Mouse (Mus musculus): ENCODE measurements around the gene Rab34. TPM values are rescaled to one million over a fixed set of nuclear protein-coding genes. Genes with fewer than 3 reads are reported as not detected.

The Rab34 gene
- polyA plus RNA-seq, 1 experiment = 67.6 TPM

DNA sequence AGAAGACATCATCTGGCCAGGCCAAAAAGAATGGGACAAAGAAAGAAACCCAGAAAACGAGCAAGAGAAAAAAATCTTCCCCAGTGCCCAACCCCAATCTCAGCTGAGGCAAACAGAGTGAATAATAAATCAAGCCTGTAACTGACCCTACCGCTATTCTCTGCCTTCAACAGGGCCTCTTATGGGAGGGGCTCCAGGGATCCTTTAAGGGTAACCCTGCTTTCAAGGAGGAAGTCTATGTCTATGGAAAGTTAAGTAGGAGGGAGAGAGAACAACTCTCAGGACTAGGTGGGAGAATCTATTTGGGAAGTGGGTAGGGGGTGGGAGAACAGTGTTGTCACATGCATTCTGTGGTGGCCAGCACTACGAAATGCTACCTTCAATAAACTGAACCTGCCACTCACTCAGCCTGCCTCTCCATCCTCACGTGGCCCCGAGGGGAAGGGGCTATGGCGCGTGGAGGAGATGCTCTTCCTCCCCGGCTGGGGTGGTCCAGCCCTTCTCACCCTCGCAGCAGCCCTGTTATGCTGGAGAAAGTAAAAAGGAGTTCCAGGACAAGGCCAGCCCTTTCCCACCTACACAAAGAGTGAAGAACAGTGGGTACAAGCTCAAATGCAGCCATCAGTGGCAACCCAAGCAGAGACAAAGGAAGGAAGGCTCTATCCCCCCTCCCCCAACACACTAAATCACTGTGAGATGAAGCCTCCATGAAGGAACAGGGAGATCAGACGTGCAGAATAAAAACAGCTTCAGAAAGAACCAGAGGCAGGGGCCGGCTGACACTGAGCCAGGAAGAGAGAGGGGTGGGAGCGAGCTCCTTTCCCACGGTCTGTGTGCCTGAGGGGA, 17.4 kb downstream of the Rab34 start:
- no peak for DNase-seq (ENCODE audit: low read depth)
- TF ChIP-seq CTCF (IDR thresholded peaks at IDR 0.05; ENCODE audit: borderline replicate concordance, extremely low read depth, insufficient read depth, insufficient read length) = no peak
- no peak for TF ChIP-seq POLR2A (IDR thresholded peaks at IDR 0.05; ENCODE audit: borderline replicate concordance, extremely low read depth, insufficient read depth, insufficient read length, poor library complexity, severe bottlenecking)

DNA sequence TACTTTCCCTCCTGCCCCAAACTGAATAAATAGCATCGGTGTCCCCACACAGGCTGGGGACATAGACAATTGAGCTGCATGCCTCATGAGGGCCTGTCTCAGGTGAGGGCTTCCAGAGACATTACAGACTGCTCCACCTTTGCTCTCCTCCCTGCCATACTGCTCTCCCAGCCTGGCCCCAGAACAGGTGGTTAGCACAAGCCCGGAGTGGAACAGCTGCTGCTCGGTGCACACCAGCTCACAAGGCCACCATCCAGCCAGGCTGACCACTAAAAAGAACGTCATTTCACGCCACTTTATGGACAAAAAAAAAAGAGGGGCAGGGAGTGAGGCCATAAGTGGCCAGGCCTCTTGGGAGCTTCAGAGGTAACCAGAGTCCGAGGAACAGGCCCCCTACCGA, 19.0 kb downstream of the Rab34 start:
- no peak for DNase-seq (ENCODE audit: low read depth)
- TF ChIP-seq POLR2A (IDR thresholded peaks at IDR 0.05; ENCODE audit: borderline replicate concordance, extremely low read depth, insufficient read depth, insufficient read length, poor library complexity, severe bottlenecking) (no peak), CTCF (IDR thresholded peaks at IDR 0.05; ENCODE audit: borderline replicate concordance, extremely low read depth, insufficient read depth, insufficient read length) (no peak)

DNA sequence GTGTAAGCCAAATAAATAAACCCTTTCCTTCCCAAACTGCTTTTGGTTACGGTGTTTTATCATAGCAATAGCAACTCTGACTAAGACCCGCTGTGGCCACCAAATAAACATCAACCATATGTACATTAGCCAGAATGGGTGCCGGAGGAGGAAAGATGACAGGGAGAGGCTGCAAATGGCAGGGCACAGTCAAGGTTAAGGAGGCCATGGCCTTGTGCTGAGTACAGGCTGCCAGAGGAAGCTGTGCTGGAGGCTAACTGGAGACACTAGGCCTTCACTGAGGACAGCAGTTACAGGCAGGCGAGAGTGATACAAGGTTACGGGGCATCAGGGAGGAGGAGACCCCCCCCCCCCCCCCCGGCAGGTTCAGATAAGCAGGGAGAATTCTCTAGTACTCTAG, 21.7 kb downstream of the Rab34 start:
- no peak for DNase-seq (ENCODE audit: low read depth)
- TF ChIP-seq CTCF (IDR thresholded peaks at IDR 0.05; ENCODE audit: borderline replicate concordance, extremely low read depth, insufficient read depth, insufficient read length) (no peak), POLR2A (IDR thresholded peaks at IDR 0.05; ENCODE audit: borderline replicate concordance, extremely low read depth, insufficient read depth, insufficient read length, poor library complexity, severe bottlenecking) (no peak)

DNA sequence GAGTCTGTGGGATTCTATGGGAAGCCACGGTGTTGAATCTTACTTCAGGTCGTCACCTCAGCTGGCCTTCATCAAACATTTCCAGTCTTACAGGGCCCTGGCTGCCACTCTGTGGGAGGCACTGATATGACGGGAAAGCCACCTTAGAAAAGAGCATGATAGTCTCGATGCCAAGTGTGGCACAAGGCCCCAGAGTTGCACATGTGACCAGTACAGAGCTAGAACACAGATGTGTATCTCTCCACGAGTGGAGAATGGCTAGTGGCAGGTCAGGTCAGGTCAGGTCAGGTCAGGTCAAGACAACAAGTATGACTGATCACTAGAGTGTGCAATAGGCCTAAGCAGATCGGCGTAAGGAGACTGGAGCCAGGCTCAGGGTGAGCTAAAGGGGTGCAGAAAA, 22.4 kb downstream of the Rab34 start:
- no peak for TF ChIP-seq POLR2A (IDR thresholded peaks at IDR 0.05; ENCODE audit: borderline replicate concordance, extremely low read depth, insufficient read depth, insufficient read length, poor library complexity, severe bottlenecking)
- TF ChIP-seq CTCF (IDR thresholded peaks at IDR 0.05; ENCODE audit: borderline replicate concordance, extremely low read depth, insufficient read depth, insufficient read length) = no peak
- no peak for DNase-seq (ENCODE audit: low read depth)

DNA sequence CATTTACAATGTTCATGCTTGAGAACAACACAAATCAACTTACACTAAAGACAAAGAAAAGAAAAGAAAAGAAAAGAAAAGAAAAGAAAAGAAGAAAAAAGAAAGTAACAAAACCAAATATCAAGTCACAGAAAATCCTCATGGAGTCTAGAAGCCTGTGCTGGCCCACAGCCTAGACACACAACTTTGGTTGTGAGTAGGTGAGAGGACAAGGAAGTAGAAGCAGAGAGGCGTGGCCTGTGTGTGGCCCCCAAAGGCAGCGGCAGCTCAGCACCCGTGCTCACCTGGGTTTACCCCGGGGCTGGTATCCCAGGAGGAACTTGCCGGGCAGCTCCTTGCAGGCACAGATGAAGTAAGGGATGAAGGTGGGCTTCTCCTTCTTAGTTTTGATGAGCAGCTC, 23.3 kb downstream of the Rab34 start:
- no peak for DNase-seq (ENCODE audit: low read depth)
- TF ChIP-seq POLR2A (IDR thresholded peaks at IDR 0.05; ENCODE audit: borderline replicate concordance, extremely low read depth, insufficient read depth, insufficient read length, poor library complexity, severe bottlenecking) (no peak), CTCF (IDR thresholded peaks at IDR 0.05; ENCODE audit: borderline replicate concordance, extremely low read depth, insufficient read depth, insufficient read length) (no peak)

DNA sequence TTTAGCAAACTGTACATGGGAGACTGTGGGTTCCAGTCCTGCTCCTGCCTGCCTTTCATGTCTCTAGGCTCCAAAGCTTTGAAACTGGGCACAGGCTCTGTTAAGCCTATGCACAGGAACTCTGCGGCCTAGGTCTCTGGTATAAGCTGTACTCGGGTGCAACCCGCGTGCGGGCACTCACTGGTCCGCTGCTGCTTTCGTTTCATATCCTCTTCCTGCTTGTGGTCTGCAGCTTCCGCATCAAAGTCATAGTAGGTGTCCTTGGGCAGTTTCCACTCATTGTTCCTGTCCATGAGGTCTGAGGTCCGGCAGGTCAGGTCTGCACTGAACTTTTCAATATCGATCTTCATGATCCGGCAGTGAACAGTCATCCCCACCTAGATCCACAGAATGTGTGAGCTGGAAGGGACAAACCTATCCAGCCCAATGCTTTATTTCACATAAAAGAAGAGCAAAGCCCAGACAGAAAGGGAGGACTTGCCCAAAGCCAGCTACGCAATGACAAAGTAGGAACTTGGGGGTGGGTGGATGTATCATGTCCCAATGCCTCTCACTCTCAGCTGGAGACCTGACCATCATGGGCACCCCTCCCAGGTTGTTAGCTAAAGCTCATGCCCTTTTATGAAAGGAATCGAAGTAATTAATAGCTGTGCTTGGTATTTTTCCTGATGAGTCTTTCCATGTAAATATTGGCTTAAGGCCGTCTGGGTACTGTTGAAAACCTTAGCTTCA, 25.0 kb downstream of the Rab34 start:
- DNase-seq (ENCODE audit: low read depth) = no peak
- no peak for TF ChIP-seq CTCF (IDR thresholded peaks at IDR 0.05; ENCODE audit: borderline replicate concordance, extremely low read depth, insufficient read depth, insufficient read length)

DNA sequence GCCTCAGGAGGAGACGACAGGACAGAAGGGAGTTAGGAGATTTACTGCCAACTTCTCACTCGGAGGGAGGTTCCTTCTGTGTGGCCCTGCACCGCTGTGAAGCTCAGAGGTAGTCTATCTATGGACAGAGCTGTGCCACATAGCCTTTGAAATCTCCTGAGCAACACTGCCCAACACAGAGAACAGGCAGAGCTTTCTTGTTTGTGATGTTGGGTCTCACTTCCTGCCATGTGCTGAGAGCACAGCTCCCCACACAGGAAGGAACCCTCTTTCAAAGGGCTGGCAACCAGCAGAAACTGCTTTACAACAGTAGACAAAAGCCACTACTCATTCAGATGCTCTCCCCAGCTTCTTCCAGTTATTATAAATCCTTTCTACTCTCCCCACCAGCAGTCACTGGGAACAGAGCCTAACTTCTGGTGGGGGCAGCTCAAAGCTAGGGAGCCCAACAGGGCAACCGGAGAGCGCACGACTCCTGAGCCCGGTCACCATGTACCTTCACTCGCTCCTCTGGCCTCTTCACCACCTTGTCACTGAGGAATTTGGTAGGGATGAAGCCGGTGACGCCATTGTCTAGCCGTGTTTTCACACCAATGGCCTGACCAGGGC, 27.6 kb downstream of the Rab34 start:
- TF ChIP-seq POLR2A (IDR thresholded peaks at IDR 0.05; ENCODE audit: borderline replicate concordance, extremely low read depth, insufficient read depth, insufficient read length, poor library complexity, severe bottlenecking) = no peak
- no peak for TF ChIP-seq CTCF (IDR thresholded peaks at IDR 0.05; ENCODE audit: borderline replicate concordance, extremely low read depth, insufficient read depth, insufficient read length)
- no peak for DNase-seq (ENCODE audit: low read depth)

DNA sequence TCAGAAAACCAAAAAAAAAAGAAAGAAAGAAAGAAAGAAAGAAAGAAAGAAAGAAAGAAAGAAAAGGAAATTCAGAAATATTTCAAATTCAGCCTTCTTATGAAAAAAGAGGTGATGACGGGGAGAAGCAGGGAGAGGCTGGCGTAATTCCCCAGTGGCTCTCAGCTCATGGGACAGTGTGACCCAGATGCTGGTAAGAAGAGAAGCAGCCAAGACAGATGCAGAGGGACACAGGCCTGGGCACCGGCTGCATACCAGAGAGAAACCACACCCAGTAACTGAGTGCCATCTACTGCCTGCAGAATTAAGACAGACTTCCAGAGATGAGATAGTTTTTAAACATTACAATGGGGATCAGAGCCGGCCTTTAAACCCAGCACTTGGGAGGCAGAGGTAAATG, 35.4 kb downstream of the Rab34 start:
- TF ChIP-seq POLR2A (IDR thresholded peaks at IDR 0.05; ENCODE audit: borderline replicate concordance, extremely low read depth, insufficient read depth, insufficient read length, poor library complexity, severe bottlenecking) (no peak), CTCF (IDR thresholded peaks at IDR 0.05; ENCODE audit: borderline replicate concordance, extremely low read depth, insufficient read depth, insufficient read length) (no peak)

DNA sequence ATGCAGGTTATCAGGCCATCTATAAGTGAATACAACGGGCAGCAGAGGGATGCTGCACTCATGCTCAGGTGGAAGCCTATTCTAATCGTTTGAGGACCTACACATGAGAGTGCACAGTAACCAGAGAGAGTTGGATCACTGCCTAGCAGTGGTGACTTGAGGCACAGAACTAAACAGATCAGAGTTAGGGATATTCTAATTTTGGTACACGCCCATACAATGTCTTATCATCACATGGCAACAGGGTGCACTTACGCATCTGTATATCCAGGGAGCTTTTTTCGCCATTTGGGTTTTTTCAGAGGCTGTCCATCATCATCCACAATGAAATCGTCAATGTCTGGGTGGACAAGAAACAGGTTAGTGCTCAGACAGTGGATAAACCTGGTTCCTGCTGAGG, 43.3 kb downstream of the Rab34 start:
- TF ChIP-seq CTCF (IDR thresholded peaks at IDR 0.05; ENCODE audit: borderline replicate concordance, extremely low read depth, insufficient read depth, insufficient read length) (no peak), POLR2A (IDR thresholded peaks at IDR 0.05; ENCODE audit: borderline replicate concordance, extremely low read depth, insufficient read depth, insufficient read length, poor library complexity, severe bottlenecking) (no peak)
- no peak for DNase-seq (ENCODE audit: low read depth)

More for the DNA sequence above, 35.4 kb downstream of the Rab34 start:
- no peak for DNase-seq (ENCODE audit: low read depth)

DNA sequence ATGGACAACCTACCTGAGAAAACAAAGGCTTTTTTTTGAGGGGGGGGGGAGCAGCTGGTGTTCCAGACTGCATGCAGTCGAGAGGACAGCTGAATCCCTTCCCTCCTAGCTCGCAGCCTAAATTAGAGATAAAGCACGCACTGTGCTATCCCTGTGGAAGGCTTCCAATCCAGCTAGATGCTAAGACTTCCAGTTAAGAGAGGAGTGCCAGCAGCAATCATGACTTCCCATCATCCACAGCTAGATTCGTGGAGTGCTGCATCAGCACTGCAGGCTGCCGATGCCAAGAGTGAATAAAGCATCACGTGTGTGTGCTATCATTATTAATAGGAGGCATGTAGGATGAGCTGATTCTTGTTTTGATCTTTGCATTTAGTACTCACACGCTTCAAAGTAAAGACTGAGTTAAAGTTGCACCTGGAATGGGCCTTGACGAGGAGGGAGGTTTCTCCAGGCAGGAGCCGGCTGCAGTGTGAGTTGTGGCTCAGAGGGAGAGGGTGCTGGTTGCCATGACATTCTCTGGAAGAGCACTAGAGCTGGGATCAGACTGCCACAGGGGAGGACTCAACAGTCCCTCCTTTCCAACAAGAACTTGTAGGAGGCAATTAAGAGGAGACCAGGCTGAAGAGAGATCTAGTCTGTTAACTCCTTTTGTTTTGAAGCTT, 52.1 kb downstream of the Rab34 start:
- TF ChIP-seq CTCF (IDR thresholded peaks at IDR 0.05; ENCODE audit: borderline replicate concordance, extremely low read depth, insufficient read depth, insufficient read length) = no peak
- no peak for TF ChIP-seq POLR2A (IDR thresholded peaks at IDR 0.05; ENCODE audit: borderline replicate concordance, extremely low read depth, insufficient read depth, insufficient read length, poor library complexity, severe bottlenecking)
- DNase-seq (ENCODE audit: low read depth) = no peak

Other genes starting within 250 kb of the Rab34 start
- 64.7 and 76.0 TPM in 2 replicates for gene Phf12, start 205.7 kb upstream of the Rab34 start, polyA plus RNA-seq (2012; rRNA removed)
- 30.9 and 38.7 TPM in 2 replicates for gene Dhrs13, start 156.2 kb upstream of the Rab34 start, polyA plus RNA-seq (2012; rRNA removed)
- 111 and 112 TPM in 2 replicates for gene Flot2, start 150.5 kb upstream of the Rab34 start, polyA plus RNA-seq (2012; rRNA removed)
- 31.5 and 40.6 TPM in 2 replicates for gene Eral1, start 108.0 kb upstream of the Rab34 start, polyA plus RNA-seq (2012; rRNA removed)
- 19.8 and 36.5 TPM in 2 replicates for gene Fam222b, start 93.8 kb upstream of the Rab34 start, polyA plus RNA-seq (2012; rRNA removed)
- gene Traf4, start 22.8 kb upstream of the Rab34 start, polyA plus RNA-seq (2012; rRNA removed) = 204 and 250 TPM in 2 replicates
- gene Nek8, start 11.8 kb upstream of the Rab34 start, polyA plus RNA-seq (2012; rRNA removed) = 8.1 and 13.8 TPM in 2 replicates
- 13.1 and 15.4 TPM in 2 replicates for gene Tlcd1, start 11.7 kb upstream of the Rab34 start, polyA plus RNA-seq (2012; rRNA removed)
- 1,462 and 1,587 TPM in 2 replicates for gene Rpl23a, start 4.8 kb upstream of the Rab34 start, polyA plus RNA-seq (2012; rRNA removed)
- gene Proca1, start 5.0 kb downstream of the Rab34 start, polyA plus RNA-seq (2012; rRNA removed) = 0.43 and 1.0 TPM in 2 replicates
- 109 and 130 TPM in 2 replicates for gene Sdf2, start 57.3 kb downstream of the Rab34 start, polyA plus RNA-seq (2012; rRNA removed)
- gene Supt6, start 57.6 kb downstream of the Rab34 start, polyA plus RNA-seq (2012; rRNA removed) = 17.3 and 39.5 TPM in 2 replicates
- 60.9 and 71.2 TPM in 2 replicates for gene 2610507B11Rik, start 73.3 kb downstream of the Rab34 start, polyA plus RNA-seq (2012; rRNA removed)
- 0.49 and 0.72 TPM in 2 replicates for gene BC030499, start 102.4 kb downstream of the Rab34 start, polyA plus RNA-seq (2012; rRNA removed)
- 22.0 and 42.0 TPM in 2 replicates for gene Spag5, start 113.1 kb downstream of the Rab34 start, polyA plus RNA-seq (2012; rRNA removed)
- 126 and 134 TPM in 2 replicates for gene Aldoc, start 134.5 kb downstream of the Rab34 start, polyA plus RNA-seq (2012; rRNA removed)
- gene Pigs, start 140.0 kb downstream of the Rab34 start, polyA plus RNA-seq (2012; rRNA removed) = 75.3 and 81.7 TPM in 2 replicates
- 137 and 174 TPM in 2 replicates for gene Unc119, start 155.1 kb downstream of the Rab34 start, polyA plus RNA-seq (2012; rRNA removed)
- 0.03 TPM in 2 replicates for gene Foxn1, start 198.1 kb downstream of the Rab34 start, polyA plus RNA-seq (2012; rRNA removed)
- gene Slc13a2, start 233.8 kb downstream of the Rab34 start, polyA plus RNA-seq (2012; rRNA removed) = not detected in 2 replicates